Mouse (Mus musculus) left cerebral cortex, adult 18-20 months (tissue): Measurements from ENCODE around the gene Krtdap. TPM values are rescaled to one million over a fixed set of nuclear protein-coding genes. Genes with fewer than 3 reads are reported as not detected.
"Not testable (repeated sequence)": the region's sequence is repeated elsewhere in the genome, so short reads cannot be mapped to it uniquely, and the experiment has no call there.

Experiments used
- DNase-seq, 2 experiments: peaks; one replicate each; pipeline ENCODE4 v3.0.0; 2021 to 2022; ENCODE audit warnings: low spot score in 2 of 2, mixed read lengths in 1 of 2
- long read RNA-seq, 2 experiments: library from polyadenylated mRNA; stranded (forward); transcript quantifications; one replicate each; pipeline ENCODE4 v2.0.0; 2021
- total RNA-seq, 2 experiments: library from RNA; stranded (reverse); gene quantifications; 2 replicates each; pipeline ENCODE4 v1.2.3; 2021

Gene Krtdap
- not detected for total RNA-seq
- long read RNA-seq, experiment 1, result 0 reads
- long read RNA-seq, experiment 2, result 0 reads

DNA sequence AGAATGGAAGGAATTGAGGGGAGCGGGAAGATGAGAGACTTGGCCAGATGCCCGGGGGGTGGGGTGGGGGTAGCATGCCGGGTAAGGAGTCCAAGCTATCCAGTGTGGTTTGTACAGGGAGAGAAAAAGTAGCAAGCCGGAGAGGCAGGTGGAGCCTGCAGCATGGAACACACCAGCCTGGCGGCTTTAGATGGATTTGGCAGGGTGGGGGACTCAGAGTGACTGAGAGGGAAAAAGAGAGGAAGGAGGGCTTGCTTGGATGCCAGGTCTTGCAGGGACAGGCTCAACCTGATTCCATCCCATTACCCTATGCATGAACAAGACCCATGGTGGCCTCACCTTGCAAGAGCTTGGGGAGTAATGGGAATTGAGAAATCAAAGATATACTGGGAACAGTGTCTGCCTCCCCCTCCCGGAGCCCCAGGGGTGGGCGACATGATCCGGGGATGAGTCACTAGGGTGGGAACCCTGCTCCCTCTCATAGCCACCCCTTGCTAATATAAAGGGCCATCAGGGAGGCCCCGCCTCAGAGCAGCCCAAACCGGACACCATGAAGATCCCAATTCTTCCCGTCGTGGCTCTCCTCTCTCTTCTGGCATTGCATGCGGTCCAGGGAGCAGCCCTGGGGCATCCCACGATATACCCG, at the start of gene Krtdap:
Gene Krtdap (plus strand): TSS at position 520 of the 646 bp plus-strand sequence.
- no peak for DNase-seq

- not testable (repeated sequence) for DNase-seq
Measured at GRCm38 (mm10) chr7:30742570-30742969, 45.1 kb upstream of the Krtdap start.

DNA sequence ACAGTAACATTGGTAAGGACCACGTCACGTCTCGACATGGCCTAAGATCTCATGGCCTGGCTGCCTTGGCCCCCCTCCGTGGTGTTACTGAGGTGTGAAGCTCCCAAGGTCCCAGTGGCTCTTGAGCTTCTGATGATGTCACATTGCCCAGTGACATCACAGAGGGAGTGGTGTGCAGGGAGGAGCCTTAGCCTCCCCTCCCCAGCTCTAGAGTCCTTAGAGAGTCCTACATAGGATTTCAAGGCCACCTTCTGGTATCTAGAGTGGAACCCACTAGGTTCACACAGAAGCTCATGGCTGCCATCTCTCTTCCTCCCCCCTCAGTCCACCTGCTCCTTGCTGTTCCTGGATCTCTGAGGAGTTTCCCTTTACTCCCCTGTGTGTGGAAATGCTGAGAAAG, 44.1 kb upstream of the Krtdap start, which contains the start of gene Gapdhs:
Gene Gapdhs (minus strand): TSS at position 65 of the 400 bp plus-strand sequence.
- not testable (repeated sequence) for DNase-seq

DNA sequence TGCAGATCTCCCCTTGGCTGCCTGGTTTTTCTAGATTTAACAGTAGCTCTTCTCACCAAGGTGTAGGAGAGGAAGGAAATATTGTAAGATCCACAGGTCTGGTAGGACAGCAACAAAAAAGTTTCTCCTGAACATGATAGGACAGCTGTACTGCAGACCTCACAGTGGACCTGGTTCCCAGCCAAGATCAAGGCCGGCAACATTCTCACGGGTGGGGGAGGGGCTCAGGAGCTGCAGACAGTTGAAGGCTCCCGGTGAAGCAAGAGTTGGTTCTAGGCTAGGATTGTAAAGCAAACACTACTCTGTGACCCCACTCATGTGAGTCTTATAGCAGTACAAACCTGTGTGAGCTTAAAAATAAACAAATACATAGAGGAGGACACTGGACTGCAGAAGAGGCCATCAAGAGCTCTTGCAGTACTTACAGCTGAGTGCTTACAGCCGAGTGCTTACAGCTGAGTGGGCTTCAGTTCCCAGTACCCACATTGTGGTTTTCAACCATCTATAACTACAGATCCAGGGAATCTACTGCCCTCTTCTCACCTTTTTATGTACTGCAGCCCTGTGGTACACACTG, 43.6 kb upstream of the Krtdap start:
- DNase-seq, result no peak

- DNase-seq, result no peak
Measured at GRCm38 (mm10) chr7:30747525-30748204, 40.0 kb upstream of the Krtdap start.

DNA sequence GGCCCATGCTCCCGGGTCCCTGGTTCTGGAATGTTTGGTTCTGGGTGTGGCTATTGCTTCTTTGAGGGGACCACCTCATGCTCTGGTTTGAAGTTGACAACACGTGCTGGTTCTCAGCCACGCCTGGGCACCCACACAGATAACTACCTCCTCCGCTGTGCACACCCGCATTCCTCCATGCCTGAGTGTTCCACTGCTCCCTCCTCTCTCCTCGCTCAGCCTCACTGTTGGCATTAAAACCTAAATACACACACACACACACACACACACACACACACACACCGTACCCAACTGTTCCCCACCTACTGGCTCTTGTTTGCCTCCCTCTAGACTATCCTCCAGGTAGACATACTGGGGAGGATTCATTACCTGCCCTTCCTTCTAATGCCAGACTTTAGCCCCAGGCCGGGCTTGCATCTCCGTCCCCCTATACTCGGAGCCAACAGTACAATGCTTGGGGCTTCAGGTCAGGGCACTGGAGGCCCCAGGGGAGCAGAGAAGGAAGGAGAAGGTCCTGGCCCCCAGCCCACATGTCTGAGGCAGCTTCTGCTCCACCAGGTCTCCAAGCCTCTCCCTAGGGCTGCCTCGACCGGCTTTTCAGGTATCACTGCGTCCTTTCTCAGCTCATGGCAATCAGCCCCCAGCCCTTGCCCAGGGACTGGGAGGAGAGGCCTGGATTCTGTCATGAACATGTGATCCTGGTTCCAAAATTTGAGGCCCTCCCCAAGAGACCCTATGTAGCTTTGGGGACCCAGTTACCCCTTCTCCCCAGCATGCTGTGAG, 37.7 kb upstream of the Krtdap start:
- no peak for DNase-seq

GRCm38 (mm10) chr7:30751086-30751669, 36.5 kb upstream of the Krtdap start, which contains the start of gene Sbsn:
Gene Sbsn (plus strand): TSS chr7:30751471.
- DNase-seq, result no peak

GRCm38 (mm10) chr7:30757001-30757400, 30.7 kb upstream of the Krtdap start:
- DNase-seq, result no peak

DNA sequence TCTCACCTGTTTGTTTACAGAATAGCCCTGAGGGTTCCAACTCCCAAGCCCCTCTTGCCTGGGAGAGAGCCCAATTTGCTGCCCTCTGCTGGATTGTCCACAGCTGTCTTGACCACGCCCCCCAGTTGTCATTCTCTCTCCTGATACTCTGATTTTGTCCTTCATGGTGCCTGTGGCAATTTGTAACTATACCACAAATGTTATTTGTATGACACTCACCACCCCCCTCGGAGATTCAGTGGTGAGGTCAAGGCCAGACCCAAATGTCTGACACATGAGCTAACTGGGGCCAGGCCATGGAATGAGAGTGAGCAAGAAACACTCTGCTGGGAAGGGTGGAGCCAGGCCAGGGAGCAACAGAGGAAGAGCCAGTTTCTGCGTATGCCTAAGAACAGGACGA, 28.8 kb upstream of the Krtdap start:
- DNase-seq, result no peak

DNA sequence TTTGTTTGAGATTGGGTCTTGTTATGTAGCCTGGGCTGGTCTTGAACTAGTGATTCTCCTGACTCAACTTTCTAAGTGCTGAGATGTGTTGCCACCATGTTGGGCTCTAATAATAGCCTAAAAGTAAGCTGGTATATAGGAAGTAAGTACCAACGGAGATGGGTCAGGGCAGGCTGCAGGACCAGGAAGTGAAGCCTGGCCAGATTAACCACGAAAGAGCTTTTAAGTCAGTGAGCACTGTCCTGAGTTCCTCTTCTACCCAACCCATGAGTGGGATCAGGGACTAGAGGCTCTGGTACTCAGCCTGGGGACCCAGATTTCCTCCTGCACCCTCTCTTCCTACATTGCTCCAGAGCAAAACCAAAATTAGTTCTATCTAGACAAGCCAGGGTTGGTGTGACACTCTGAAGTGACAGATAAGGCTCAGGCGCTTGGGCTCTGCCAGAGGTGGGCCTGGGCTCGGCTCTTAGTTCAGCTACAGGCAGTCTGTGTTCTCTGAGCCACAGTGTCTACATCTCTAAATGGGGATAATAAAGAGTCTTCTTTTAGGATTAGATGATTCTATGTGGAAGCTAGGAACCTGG, 25.8 kb upstream of the Krtdap start:
- DNase-seq, result no peak

GRCm38 (mm10) chr7:30763456-30763855, 24.2 kb upstream of the Krtdap start, which contains the start of gene Dmkn:
Gene Dmkn (plus strand): TSS chr7:30763756.
- no peak for DNase-seq

- DNase-seq, result no peak
Measured at GRCm38 (mm10) chr7:30765173-30765572, 22.5 kb upstream of the Krtdap start.

DNA sequence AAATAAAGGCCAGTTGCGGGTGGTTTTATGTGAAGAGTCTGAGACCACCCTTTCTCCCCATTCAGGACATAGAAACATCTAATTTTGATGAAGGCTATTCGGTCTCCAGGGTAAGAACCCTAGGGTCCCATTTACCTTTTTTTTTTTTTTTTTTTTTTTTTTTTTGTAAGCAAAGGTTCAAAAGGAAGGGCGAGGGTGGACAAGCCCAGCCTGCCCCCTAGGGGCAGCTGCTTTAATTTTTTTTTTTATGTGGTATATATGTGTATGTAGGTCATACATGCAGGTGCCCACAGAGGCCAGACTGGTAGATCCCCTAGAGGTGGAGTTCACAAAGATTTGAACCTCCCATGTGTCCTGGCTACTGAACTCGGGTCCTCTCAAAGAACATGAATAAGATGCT, 21.3 kb upstream of the Krtdap start:
- DNase-seq, result no peak

DNA sequence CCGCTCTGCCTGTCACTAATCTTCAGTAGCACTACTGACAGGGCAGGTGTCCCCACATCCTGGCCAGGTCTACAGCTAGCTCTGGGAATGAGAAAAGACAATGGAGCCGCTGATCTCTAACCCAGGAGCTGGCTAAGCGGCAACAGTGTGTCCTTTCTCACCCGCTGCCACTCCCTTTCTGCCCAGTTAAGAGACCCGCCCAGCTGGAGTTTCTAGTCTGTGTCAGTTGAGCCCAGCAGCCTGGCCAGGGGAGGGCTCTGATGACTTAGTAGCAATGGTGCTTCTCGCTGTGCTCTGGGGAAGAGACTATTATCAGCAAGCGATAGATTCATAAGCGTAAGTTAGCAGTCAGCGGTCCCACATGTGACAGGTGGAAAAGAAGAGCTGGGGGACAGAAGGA, 18.5 kb upstream of the Krtdap start:
- no peak for DNase-seq

GRCm38 (mm10) chr7:30776104-30776503, 11.6 kb upstream of the Krtdap start:
- peak; percentile 12 to 21 for DNase-seq

DNA sequence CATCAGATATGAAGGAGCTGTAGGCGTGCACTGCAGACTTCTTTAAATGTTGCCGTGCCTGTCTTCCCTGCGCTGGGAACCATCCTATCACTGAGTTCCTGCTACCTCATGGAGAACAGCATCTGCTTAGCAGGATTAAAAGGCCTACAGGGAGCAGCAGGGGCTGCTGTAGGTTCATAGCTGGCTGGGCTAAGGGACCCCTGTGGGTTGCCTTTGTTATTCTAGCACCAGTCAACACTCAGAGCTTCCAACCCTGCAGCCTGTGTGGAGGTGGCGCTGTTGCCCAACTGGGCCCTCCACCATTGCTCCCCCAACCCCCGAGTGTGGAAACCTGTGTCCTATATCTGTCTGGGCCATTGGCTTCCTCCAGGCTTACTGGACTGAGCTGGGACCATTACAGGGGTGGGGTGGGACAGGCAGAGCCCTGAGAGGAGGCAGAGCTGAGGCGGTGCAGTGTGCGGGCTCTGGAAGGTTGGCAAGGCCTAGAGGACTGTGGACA, 10.6 kb upstream of the Krtdap start:
- DNase-seq, result no peak

DNA sequence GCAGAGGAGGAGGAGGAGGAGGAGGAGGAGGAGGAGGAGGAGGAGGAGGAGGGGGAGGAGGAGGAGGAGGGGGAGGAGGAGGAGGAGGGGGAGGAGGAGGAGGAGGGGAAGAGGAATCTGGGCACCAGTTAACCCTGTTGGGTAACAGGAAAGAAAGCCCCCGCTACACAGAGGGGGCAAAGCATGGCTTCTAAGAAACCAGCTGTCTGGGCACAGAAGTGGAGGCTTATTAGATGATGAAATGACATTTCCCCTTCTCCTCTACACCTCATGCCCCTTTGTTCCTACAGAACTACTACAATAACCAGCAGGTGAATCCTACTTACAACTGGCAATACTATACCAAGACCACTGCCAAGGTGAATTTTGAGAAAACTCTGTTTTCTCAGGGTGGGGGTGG, 9.8 kb upstream of the Krtdap start:
- DNase-seq, result no peak

DNA sequence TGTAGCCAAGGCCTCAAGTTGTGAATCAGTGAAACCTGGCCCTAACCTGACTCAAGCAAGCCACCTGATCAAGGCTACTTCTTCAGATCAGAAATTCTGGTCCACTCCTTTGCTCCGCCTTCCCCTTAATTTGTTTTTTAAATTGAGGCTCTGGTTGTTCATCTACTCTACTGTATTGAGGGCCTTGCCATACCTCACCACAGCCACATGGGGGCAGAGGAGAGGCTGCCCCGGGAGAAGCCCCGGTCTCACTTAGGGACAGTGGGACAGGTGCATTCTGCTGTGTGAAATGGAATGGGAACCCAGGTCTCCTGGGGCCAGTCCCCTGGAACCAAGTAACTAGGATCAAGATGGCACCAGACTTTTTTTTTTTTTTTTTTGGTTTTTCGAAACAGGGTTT, 5.9 kb upstream of the Krtdap start:
- no peak for DNase-seq

- DNase-seq, result no peak
Measured at GRCm38 (mm10) chr7:30782658-30783057, 5.0 kb upstream of the Krtdap start.

DNA sequence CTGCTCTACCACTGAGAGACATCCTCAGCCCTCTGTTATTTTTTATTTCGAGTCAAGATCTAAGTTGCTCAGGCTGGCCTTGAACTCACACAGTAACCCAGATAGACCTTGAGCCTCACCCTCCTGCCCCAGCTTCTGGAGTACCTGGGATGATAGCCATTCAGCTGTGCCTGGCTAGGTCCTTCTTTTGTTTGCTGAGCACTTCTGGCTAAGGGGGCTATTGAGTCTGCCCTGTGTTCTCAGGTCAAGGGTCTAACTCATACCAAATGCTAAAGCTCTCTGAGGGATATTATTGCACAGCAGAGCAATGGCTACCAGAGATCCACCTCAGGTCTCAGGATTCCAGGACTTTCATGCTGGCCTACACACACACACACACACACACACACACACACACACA, 2.5 kb upstream of the Krtdap start:
- no peak for DNase-seq
